Mouse (Mus musculus) liver, postnatal 0 days (tissue): Measurements from ENCODE around the gene Homer1. TPM values are rescaled to one million over a fixed set of nuclear protein-coding genes. Genes with fewer than 3 reads are reported as not detected.

Experiments
- ATAC-seq: fragments of 200-750 bp; cut with Nextera tagmentation; 2 replicates; pipeline ENCODE4 v1.8.0; 2017; ENCODE audit warnings: mild to moderate bottlenecking, moderate library complexity
- DNase-seq: peaks from one replicate; pipeline ENCODE4 v3.0.0-alpha.2; 2016
- H3K27ac ChIP-seq: fragments of 300-500 bp; sonication (generic); 2 replicates; pipeline ENCODE4 v1.5.1; 2014; ENCODE audit warnings: antibody characterized with exemption, moderate library complexity, mild to moderate bottlenecking, low read depth
- H3K27me3 ChIP-seq: fragments of 300-500 bp; sonication (generic); 2 replicates; pipeline ENCODE4 v1.6.1; 2014; ENCODE audit warnings: low read length, control low read depth, mixed read lengths; ENCODE audit not compliant: insufficient read depth
- H3K36me3 ChIP-seq: fragments of 300-500 bp; sonication (generic); replicated peaks from 2 replicates; pipeline ENCODE4 v1.6.1; 2014; ENCODE audit warnings: mild to moderate bottlenecking, control low read depth, low read length, moderate library complexity, mixed read lengths; ENCODE audit not compliant: insufficient read depth
- H3K4me1 ChIP-seq: fragments of 300-500 bp; sonication (generic); 2 replicates; pipeline ENCODE4 v1.6.1; 2014; ENCODE audit warnings: antibody characterized with exemption, mild to moderate bottlenecking, control low read depth; ENCODE audit not compliant: insufficient read depth
- H3K4me2 ChIP-seq: fragments of 300-500 bp; sonication (generic); 2 replicates; pipeline ENCODE4 v1.6.1; 2014; ENCODE audit warnings: low read depth, mild to moderate bottlenecking, low read length, moderate library complexity, mixed read lengths
- H3K4me3 ChIP-seq: fragments of 300-500 bp; sonication (generic); 2 replicates; pipeline ENCODE4 v1.5.1; 2014; ENCODE audit warnings: low read depth, low read length
- H3K9ac ChIP-seq: fragments of 300-500 bp; sonication (generic); replicated peaks from 2 replicates; pipeline ENCODE4 v1.6.1; 2014; ENCODE audit warnings: mild to moderate bottlenecking, moderate library complexity
- H3K9me3 ChIP-seq: fragments of 300-500 bp; sonication (generic); 2 replicates; pipeline ENCODE4 v1.6.1; 2016; ENCODE audit warnings: mild to moderate bottlenecking, control low read depth, low read length, mixed read lengths
- CTCF ChIP-seq: sonication (generic); IDR thresholded peaks from 2 replicates; pipeline ENCODE4 v1.5.1; 2016; ENCODE audit warnings: antibody characterized with exemption, low read depth
- EP300 ChIP-seq: IDR thresholded peaks from 2 replicates; pipeline ENCODE4 v1.6.1; 2016; ENCODE audit warnings: antibody characterized with exemption, low read depth, mild to moderate bottlenecking
- WGBS: fragments of 180-500 bp; shearing (Covaris S2); extraction: QIAGEN DNeasy Blood & Tissue Kit; methylation state at CpG from one replicate; pipeline ENCODE4 v1.1.7; 2014; ENCODE audit not compliant: insufficient replicate concordance; 5-methylcytosine and 5-hydroxymethylcytosine counted together
- polyA plus RNA-seq: library from polyadenylated mRNA; unstranded; fragments of >200 nt; fragmentation: Nextera tagmentation; extraction: Ambion mirVana; gene quantifications from 2 replicates; pipeline ENCODE4 v1.2.1, GENCODE M21; 2015

Gene Homer1
- polyA plus RNA-seq, 1 experiment from 2014 or later: 1.2 TPM

- DNase-seq (no peak), ATAC-seq (no peak)
- H3K4me3 ChIP-seq: no peak overlapping the region
- no peak overlapping the region for H3K4me2 ChIP-seq
- H3K27ac ChIP-seq: no peak overlapping the region
- H3K36me3 ChIP-seq: no peaks in the 10 kb centered on the region
- H3K27me3 ChIP-seq: no peaks in the 10 kb centered on the region
- peaks cover 10% of the 10 kb centered on the region for H3K4me1 ChIP-seq
- 76% methylated on average over 7 of the region's 7 CpGs for WGBS
- no peaks in the 10 kb centered on the region for H3K9me3 ChIP-seq
- no peak overlapping the region for H3K9ac ChIP-seq
- TF ChIP-seq CTCF (no peak), EP300 (no peak)
Measured at GRCm38 (mm10) chr13:93307700-93308099, 8.3 kb downstream of the Homer1 start.

GRCm38 (mm10) chr13:93309295-93309694 lies 9.9 kb downstream of the Homer1 start:
- H3K4me3 ChIP-seq: no peak overlapping the region
- H3K36me3 ChIP-seq: no peaks in the 10 kb centered on the region
- DNase-seq (no peak), ATAC-seq (no peak)
- 29% methylated on average over 1 of the region's 1 CpGs for WGBS
- no peaks in the 10 kb centered on the region for H3K9me3 ChIP-seq
- H3K4me1 ChIP-seq: peaks cover 8% of the 10 kb centered on the region; the same call in 1 of the 2 replicates
- TF ChIP-seq CTCF (no peak), EP300 (no peak)
- H3K4me2 ChIP-seq: no peak overlapping the region
- no peak overlapping the region for H3K27ac ChIP-seq
- no peak overlapping the region for H3K9ac ChIP-seq
- H3K27me3 ChIP-seq: no peaks in the 10 kb centered on the region

- Histone ChIP-seq H3K36me3 (no peaks in the 10 kb centered on the region), H3K9ac (no peak overlapping the region), H3K4me3 (no peak overlapping the region), H3K4me1 (peaks cover 4% of the 10 kb centered on the region; the same call in 1 of the 2 replicates), H3K27ac (no peak overlapping the region), H3K27me3 (no peaks in the 10 kb centered on the region), H3K9me3 (no peaks in the 10 kb centered on the region), H3K4me2 (no peak overlapping the region)
- DNase-seq (no peak), ATAC-seq (no peak)
- TF ChIP-seq CTCF (no peak), EP300 (no peak)
Measured at GRCm38 (mm10) chr13:93312518-93312917, 13.1 kb downstream of the Homer1 start.

- no peaks in the 10 kb centered on the region for H3K27me3 ChIP-seq
- H3K9ac ChIP-seq: no peak overlapping the region
- ATAC-seq: no peak
- TF ChIP-seq CTCF (no peak), EP300 (no peak)
- H3K36me3 ChIP-seq: no peaks in the 10 kb centered on the region
- H3K4me2 ChIP-seq: no peak overlapping the region
- 84% methylated on average over 4 of the region's 4 CpGs for WGBS
- no peaks in the 10 kb centered on the region for H3K9me3 ChIP-seq
- DNase-seq: no peak
- no peak overlapping the region for H3K4me3 ChIP-seq
- no peak overlapping the region for H3K27ac ChIP-seq
- H3K4me1 ChIP-seq: 0 out of 2 replicates have a peak, but pooled peaks cover 1% of the 10 kb centered on the region
Measured at GRCm38 (mm10) chr13:93314322-93314721, 14.9 kb downstream of the Homer1 start.

DNA sequence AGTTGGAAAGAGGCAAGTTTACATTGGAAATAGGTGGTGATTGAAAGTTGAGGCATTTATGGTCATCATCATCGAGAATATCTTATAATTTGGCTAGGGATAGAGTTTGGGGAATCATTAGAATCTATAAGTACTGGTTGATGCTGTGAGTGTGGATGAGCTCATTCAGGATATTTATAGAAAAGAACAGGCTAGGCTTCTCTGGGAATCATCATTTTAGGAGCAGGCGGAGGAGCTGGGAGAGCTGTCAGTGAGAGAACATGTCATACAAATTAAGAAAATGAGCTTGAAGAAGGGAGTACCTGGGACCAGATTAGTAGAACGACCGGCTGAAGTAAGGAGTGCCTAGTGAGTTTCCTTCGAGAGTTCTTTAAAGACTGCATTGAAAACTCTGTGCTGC lies 20.7 kb downstream of the Homer1 start:
- no peaks in the 10 kb centered on the region for H3K9me3 ChIP-seq
- TF ChIP-seq CTCF: no peak
- DNase-seq (no peak), ATAC-seq (no peak)
- H3K4me2 ChIP-seq: no peak overlapping the region
- WGBS: 83% methylated on average over 5 of the region's 5 CpGs
- no peak overlapping the region for H3K9ac ChIP-seq
- H3K4me3 ChIP-seq: no peak overlapping the region
- H3K36me3 ChIP-seq: no peaks in the 10 kb centered on the region
- H3K27ac ChIP-seq: no peak overlapping the region
- no peaks in the 10 kb centered on the region for H3K4me1 ChIP-seq
- H3K27me3 ChIP-seq: no peaks in the 10 kb centered on the region

DNA sequence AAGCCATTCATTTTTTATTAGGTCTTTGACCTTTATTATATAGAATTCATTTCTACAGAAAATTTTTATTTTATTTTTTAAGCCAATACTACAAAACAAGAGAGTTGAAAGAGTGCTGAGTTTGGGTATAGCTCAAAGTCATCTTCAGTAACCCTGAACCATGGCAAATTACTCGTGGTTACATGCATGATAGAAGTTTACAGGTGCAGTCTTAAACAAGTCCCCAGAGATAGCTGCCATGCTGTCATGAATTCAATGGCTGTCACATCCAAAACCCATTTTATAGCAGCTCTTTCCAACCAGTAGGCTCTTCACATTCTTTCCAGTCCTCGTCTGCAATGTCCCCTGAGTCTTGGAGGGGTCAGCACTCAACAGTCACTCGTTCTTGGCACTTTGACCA lies 26.9 kb downstream of the Homer1 start:
- Histone ChIP-seq H3K27ac (no peak overlapping the region), H3K4me1 (no peaks in the 10 kb centered on the region), H3K9ac (no peak overlapping the region), H3K36me3 (no peaks in the 10 kb centered on the region), H3K27me3 (no peaks in the 10 kb centered on the region), H3K9me3 (no peaks in the 10 kb centered on the region), H3K4me2 (no peak overlapping the region), H3K4me3 (no peak overlapping the region)
- DNase-seq (no peak), ATAC-seq (no peak)
- WGBS: 62% methylated on average over 3 of the region's 3 CpGs
- no peak for TF ChIP-seq CTCF
- TF ChIP-seq EP300: no peak

DNA sequence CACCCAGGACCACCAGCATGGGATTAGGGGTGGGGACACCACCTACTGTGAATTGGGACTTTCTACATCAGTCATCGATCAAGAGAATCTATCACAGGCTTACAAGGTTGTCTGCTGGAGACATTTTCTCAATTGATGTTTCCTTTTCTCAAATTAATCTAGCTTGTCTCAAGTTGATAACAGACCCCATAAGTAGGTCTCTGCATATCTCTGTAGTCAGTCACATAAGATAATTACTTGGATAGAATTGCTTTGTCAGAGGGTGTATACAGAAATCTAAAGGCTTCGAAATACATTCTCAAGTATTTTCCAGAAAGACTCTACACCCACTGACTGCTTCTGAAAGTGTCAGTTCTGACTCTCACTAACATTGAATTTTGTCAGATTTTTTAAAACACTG lies 32.3 kb downstream of the Homer1 start:
- Histone ChIP-seq H3K27ac (no peak overlapping the region), H3K9ac (no peak overlapping the region), H3K4me2 (no peak overlapping the region), H3K4me3 (no peak overlapping the region), H3K27me3 (no peaks in the 10 kb centered on the region), H3K4me1 (no peaks in the 10 kb centered on the region), H3K9me3 (no peaks in the 10 kb centered on the region), H3K36me3 (no peaks in the 10 kb centered on the region)
- DNase-seq (no peak), ATAC-seq (no peak)
- TF ChIP-seq EP300: no peak
- no peak for TF ChIP-seq CTCF
- 57% methylated on average over 2 of the region's 2 CpGs for WGBS
